Mouse (Mus musculus) bone marrow, adult 2 months (tissue): Measurements from ENCODE around the gene Tpx2. TPM values are rescaled to one million over a fixed set of nuclear protein-coding genes. Genes with fewer than 3 reads are reported as not detected.

Experiments used
- H3K27ac ChIP-seq: fragments of 200-500 bp; 2 replicates; pipeline ENCODE4 v1.5.1; 2012; ENCODE audit warnings: low read depth, mild to moderate bottlenecking, control low read depth, inconsistent platforms, low read length; ENCODE audit not compliant: control insufficient read depth, poor library complexity, insufficient read depth
- H3K4me1 ChIP-seq: fragments of 200-500 bp; 2 replicates; pipeline ENCODE4 v1.6.1; 2011; ENCODE audit warnings: low read length; ENCODE audit not compliant: control insufficient read depth, insufficient read depth
- H3K4me3 ChIP-seq: fragments of 200-500 bp; replicated peaks from 2 replicates; pipeline ENCODE3; 2011; ENCODE audit warnings: mild to moderate bottlenecking, low read depth, low read length, control low read depth; ENCODE audit not compliant: control insufficient read depth
- CTCF ChIP-seq: fragments of 200-500 bp; IDR thresholded peaks from 2 replicates; pipeline ENCODE4 v1.5.1; 2011; ENCODE audit warnings: low read length, control low read depth; ENCODE audit not compliant: control insufficient read depth, insufficient read depth
- POLR2A ChIP-seq: fragments of 200-500 bp; IDR thresholded peaks from 2 replicates; pipeline ENCODE4 v1.6.1; 2011; ENCODE audit warnings: low read depth, mild to moderate bottlenecking, control low read depth, low read length, borderline replicate concordance; ENCODE audit not compliant: control insufficient read depth
- WGBS: fragments of 180-500 bp; shearing (Covaris S2); methylation state at CpG from one replicate; pipeline ENCODE4 v1.1.7; 2018; 5-methylcytosine and 5-hydroxymethylcytosine counted together
- polyA plus RNA-seq: library from polyadenylated mRNA; stranded (reverse); fragments of >200 nt; gene quantifications from 2 replicates; pipeline ENCODE4 v1.2.4, GENCODE M21; 2011; ENCODE audit warnings: low replicate concordance; ENCODE audit not compliant: missing spikeins, insufficient read depth, insufficient read length

Tpx2 gene
- polyA plus RNA-seq, 1 experiment = 74.1 TPM

- Histone ChIP-seq H3K4me3 (no peak overlapping the region), H3K4me1 (peaks cover 6% of the 10 kb centered on the region), H3K27ac (no peak overlapping the region)
- TF ChIP-seq CTCF (no peak), POLR2A (no peak)
- WGBS = 68% methylated on average over 7 of the region's 7 CpGs
These were observed 74.6 kb downstream of the Tpx2 start for GRCm38 (mm10) chr2:152922376-152922775.

GRCm38 (mm10) chr2:152923621-152924020, 75.9 kb downstream of the Tpx2 start:
- 81% methylated on average over 3 of the region's 3 CpGs for WGBS

GRCm38 (mm10) chr2:152924128-152924527, 76.4 kb downstream of the Tpx2 start:
- peaks cover 6% of the 10 kb centered on the region for H3K4me1 ChIP-seq
- H3K4me3 ChIP-seq = no peak overlapping the region
- WGBS = 61% methylated on average over 8 of the region's 8 CpGs
- H3K27ac ChIP-seq = no peak overlapping the region
- TF ChIP-seq POLR2A (no peak), CTCF (no peak)

More at GRCm38 (mm10) chr2:152923621-152924020, 75.9 kb downstream of the Tpx2 start:
- Histone ChIP-seq H3K4me3 (no peak overlapping the region), H3K27ac (no peak overlapping the region), H3K4me1 (peaks cover 6% of the 10 kb centered on the region)
- no peak for TF ChIP-seq POLR2A

GRCm38 (mm10) chr2:152924543-152924942, 76.8 kb downstream of the Tpx2 start:
- Histone ChIP-seq H3K27ac (no peak overlapping the region), H3K4me1 (peaks cover 6% of the 10 kb centered on the region), H3K4me3 (no peak overlapping the region)
- WGBS = 43% methylated on average over 5 of the region's 5 CpGs
- TF ChIP-seq POLR2A = no peak
- TF ChIP-seq CTCF = no peak

GRCm38 (mm10) chr2:152925189-152925872, 77.6 kb downstream of the Tpx2 start:
- peak overlapping the region; percentile 47 for H3K27ac ChIP-seq
- no peak for TF ChIP-seq POLR2A
- TF ChIP-seq CTCF = no peak
- WGBS = 44% methylated on average over 11 of the region's 11 CpGs
- peaks cover 6% of the 10 kb centered on the region for H3K4me1 ChIP-seq
- no peak overlapping the region for H3K4me3 ChIP-seq

- TF ChIP-seq POLR2A (no peak), CTCF (no peak)
- H3K4me1 ChIP-seq = peaks cover 6% of the 10 kb centered on the region
- no peak overlapping the region for H3K27ac ChIP-seq
- H3K4me3 ChIP-seq = no peak overlapping the region
- 42% methylated on average over 9 of the region's 9 CpGs for WGBS
These were observed 79.1 kb downstream of the Tpx2 start for GRCm38 (mm10) chr2:152926896-152927295.

- no peak overlapping the region for H3K4me3 ChIP-seq
- H3K4me1 ChIP-seq = peaks cover 6% of the 10 kb centered on the region
- no peak for TF ChIP-seq POLR2A
- no peak for TF ChIP-seq CTCF
- WGBS = 15% methylated on average over 5 of the region's 5 CpGs
- H3K27ac ChIP-seq = no peak overlapping the region
These were observed 79.6 kb downstream of the Tpx2 start for GRCm38 (mm10) chr2:152927371-152927770.

GRCm38 (mm10) chr2:152928219-152928987, 80.6 kb downstream of the Tpx2 start:
- H3K27ac ChIP-seq = no peak overlapping the region
- no peak for TF ChIP-seq CTCF
- TF ChIP-seq POLR2A = no peak
- 74% methylated on average over 14 of the region's 14 CpGs for WGBS
- no peak overlapping the region for H3K4me3 ChIP-seq
- peaks cover 6% of the 10 kb centered on the region for H3K4me1 ChIP-seq

- TF ChIP-seq POLR2A (no peak), CTCF (no peak)
- H3K27ac ChIP-seq = no peak overlapping the region
- no peak overlapping the region for H3K4me3 ChIP-seq
- 66% methylated on average over 3 of the region's 3 CpGs for WGBS
- peaks cover 6% of the 10 kb centered on the region for H3K4me1 ChIP-seq
These were observed 81.2 kb downstream of the Tpx2 start for GRCm38 (mm10) chr2:152928988-152929370.
